ENCODE assay signal across 17 mouse cellular contexts in the genomic region with DNA sequence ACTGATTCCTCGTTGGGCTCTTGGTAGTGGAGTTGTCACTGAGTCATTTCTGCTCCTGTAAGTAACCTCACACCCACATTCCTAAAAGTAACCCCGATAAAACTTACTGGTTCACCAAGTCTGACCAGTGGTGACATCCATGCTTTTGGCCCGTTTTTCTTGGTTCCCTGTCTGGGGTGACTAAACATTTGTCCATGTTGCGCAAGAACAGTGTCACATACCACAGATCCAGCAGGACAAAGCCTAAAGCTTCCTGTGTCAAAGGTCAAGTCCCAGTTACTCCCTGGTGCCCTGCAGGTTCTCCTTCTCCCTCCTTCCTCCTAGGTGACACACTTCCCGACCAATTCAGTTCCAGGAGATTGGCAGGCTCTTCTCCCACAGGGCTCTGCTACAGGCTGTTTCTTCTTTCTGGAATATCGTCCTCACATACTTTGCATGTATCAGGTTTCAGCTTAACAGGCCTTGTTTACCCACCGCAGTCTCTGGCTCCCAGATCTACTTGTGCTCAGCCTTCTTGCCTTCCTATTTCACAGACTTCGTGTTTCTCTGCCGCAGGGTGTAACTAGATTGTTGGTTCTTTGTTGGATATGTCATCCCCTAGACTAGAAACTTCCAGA.
DNase-seq lines count a peak whose midpoint lies in the region; TF ChIP-seq lines count a peak whose summit lies in the region.
"Had no signal": no experiment of that assay in that cellular context is flagged by ENCODE, and none has a peak within 500 bp of the region (broad histone marks: within the 10 kb centered on the region; RNA-seq: fewer than 3 reads in every experiment).

No protein-coding gene starts in this region.

- TF ChIP-seq CTCF in kidney, adult 2 months (conservative IDR thresholded peaks at IDR 0.05; ENCODE audit: insufficient read depth, insufficient read length, low read depth, low read length) = no peak

- no peaks in the 10 kb centered on the region for H3K4me1 ChIP-seq in kidney, adult 2 months (ENCODE audit: control insufficient read depth, insufficient read depth, low read length)
- H3K4me1 ChIP-seq: megakaryocyte, embryonic 14.5 days had no signal

- H3K27ac ChIP-seq in kidney, adult 2 months (ENCODE audit: insufficient read depth, low read depth, low read length) = no peak overlapping the region
- H3K27ac ChIP-seq: forebrain, embryonic 15.5 days; heart, embryonic 10.5 days; hindbrain, embryonic 14.5 days; lung, embryonic 15.5 days had no signal

- H3K4me3 ChIP-seq in kidney, adult 2 months (ENCODE audit: insufficient read depth, low read depth, low read length) = no peak overlapping the region
- H3K4me3 ChIP-seq: forebrain, embryonic 15.5 days; heart, embryonic 10.5 days; lung, embryonic 15.5 days; megakaryocyte, embryonic 14.5 days had no signal

- WGBS in kidney, adult 2 months = 43% methylated on average over 9 of the region's 9 CpGs

- no peaks in the 10 kb centered on the region for H3K27me3 ChIP-seq in kidney, adult 2 months (replicated peaks; ENCODE audit: control insufficient read depth, insufficient read depth, low read length)
- H3K27me3 ChIP-seq: forebrain, embryonic 15.5 days; lung, embryonic 15.5 days; megakaryocyte, embryonic 14.5 days had no signal

- peak; percentile 8 for DNase-seq in adrenal gland, adult 2 months
- no peak for DNase-seq in adrenal gland, adult 8-10 months
- peak; percentile 3 for DNase-seq in kidney, adult 2 months
- DNase-seq in kidney, adult 18-20 months = no peak
- DNase-seq in urinary bladder, adult 18-20 months (ENCODE audit: low spot score in 2 of 2) = peak; percentile 17 to 42
- DNase-seq in urinary bladder, postnatal 4 days (ENCODE audit: low spot score in 2 of 2) = no peak
- DNase-seq in urinary bladder, postnatal 36 days (ENCODE audit: low spot score in 2 of 2) = peak; percentile 20 to 36
- DNase-seq in gastrocnemius, postnatal 14 days = no peak
- DNase-seq: cerebellum, adult 9-11 months; heart, postnatal 14 days; kidney, postnatal 4 days; thymus, adult 18-20 months had no signal

- intact Hi-C loops in gastrocnemius, postnatal 14 days (cut with DNase I; ENCODE audit: low total_unique reads) = no loop called here

- no peaks in the 10 kb centered on the region for H3K36me3 ChIP-seq in kidney, adult 2 months (ENCODE audit: control insufficient read depth, insufficient read depth, low read length)
- H3K36me3 ChIP-seq: forebrain, embryonic 15.5 days; heart, embryonic 10.5 days; lung, embryonic 15.5 days had no signal

- TF ChIP-seq POLR2A in kidney, adult 2 months (IDR thresholded peaks at IDR 0.05; ENCODE audit: low read depth, low read length) = no peak

Comparison
In these comparisons a context has a peak if more than half of its experiments do, and no peak if none do; other contexts are left out.
1. DNase-seq: peak in adrenal gland, adult 2 months (single experiment), kidney, adult 2 months (single experiment), urinary bladder, adult 18-20 months (2 of 2) and urinary bladder, postnatal 36 days (2 of 2); none in adrenal gland, adult 8-10 months (single experiment), kidney, adult 18-20 months (single experiment), urinary bladder, postnatal 4 days (0 of 2) and gastrocnemius, postnatal 14 days (single experiment).